Comparison of ENCODE assay signal across 22 mouse cellular contexts in genomic region chr9:94361011-94361410, GRCm38 (mm10).
DNase-seq lines count a peak whose midpoint lies in the region; ATAC-seq and TF ChIP-seq lines count a peak whose summit lies in the region.
"Had no signal": no experiment of that assay in that cellular context is flagged by ENCODE, and none has a peak within 500 bp of the region (broad histone marks: within the 10 kb centered on the region; RNA-seq: fewer than 3 reads in every experiment).

No protein-coding gene starts in this region.

- ATAC-seq in midbrain, embryonic 15.5 days (replicated peaks), result no peak
- ATAC-seq: activated CD4-positive, CD25-positive, alpha-beta regulatory T cell, adult 4 months; CD4-positive, CD25-positive, alpha-beta regulatory T cell, adult 4 months; Patski had no signal

- H3K9ac ChIP-seq in midbrain, embryonic 15.5 days, result no peak overlapping the region

- peak overlapping the region; percentile 23; the same call in 1 of the 2 replicates for H3K27ac ChIP-seq in thymus, adult 2 months (ENCODE audit: control insufficient read depth, insufficient read depth, low read length)
- H3K27ac ChIP-seq in midbrain, embryonic 15.5 days, result no peak overlapping the region
- no peak overlapping the region for H3K27ac ChIP-seq in layer of hippocampus, adult 2 months

- TF ChIP-seq CTCF in thymus, adult 2 months (IDR thresholded peaks at IDR 0.05; ENCODE audit: borderline replicate concordance, control insufficient read depth, extremely low read depth, insufficient read depth, low read length, poor library complexity), result no peak
- no peak for TF ChIP-seq CTCF in layer of hippocampus, adult 2 months (conservative IDR thresholded peaks at IDR 0.05)

- H3K4me3 ChIP-seq in thymus, adult 2 months (ENCODE audit: control insufficient read depth, insufficient read depth, low read length), result no peak overlapping the region
- H3K4me3 ChIP-seq in midbrain, embryonic 15.5 days, result no peak overlapping the region
- no peak overlapping the region for H3K4me3 ChIP-seq in layer of hippocampus, adult 2 months

- no peak overlapping the region for H3K4me2 ChIP-seq in midbrain, embryonic 15.5 days

- no peaks in the 10 kb centered on the region for H3K27me3 ChIP-seq in thymus, adult 2 months (ENCODE audit: control insufficient read depth, insufficient read depth, low read length)
- H3K27me3 ChIP-seq in midbrain, embryonic 15.5 days (replicated peaks), result no peaks in the 10 kb centered on the region
- H3K27me3 ChIP-seq: CH12.LX, Patski had no signal

- no peak for DNase-seq in thymus, adult 2 months
- DNase-seq in thymus, adult 18-20 months, result no peak
- peak; percentile 93 for DNase-seq in fat pad, adult 2 months (ENCODE audit: extremely low read depth, low read depth, low spot score)
- peak; percentile 44 for DNase-seq in fibroblast of lung, adult 2 months (ENCODE audit: low read depth)
- DNase-seq in gonadal fat pad, adult 2 months (ENCODE audit: low read depth), result peak; percentile 84
- DNase-seq in layer of hippocampus, adult 2 months (ENCODE audit: low spot score in 2 of 2), result no peak
- no peak for DNase-seq in frontal cortex, postnatal 36 days (ENCODE audit: low spot score in 2 of 2)
- DNase-seq: adrenal gland, adult 2 months; adrenal gland, adult 8-10 months; adrenal gland, postnatal 10 days; adrenal gland, postnatal 14 days; adrenal gland, postnatal 25 days; adrenal gland, postnatal 36 days; B cell, adult 2 months; cerebellum, adult 11 months; cerebellum, adult 11-12 months had no signal

- no peaks in the 10 kb centered on the region for H3K36me3 ChIP-seq in thymus, adult 2 months (ENCODE audit: control insufficient read depth, insufficient read depth, low read length)
- H3K36me3 ChIP-seq in midbrain, embryonic 15.5 days (replicated peaks), result no peaks in the 10 kb centered on the region
- H3K36me3 ChIP-seq: G1E had no signal

- no peaks in the 10 kb centered on the region for H3K4me1 ChIP-seq in thymus, adult 2 months (replicated peaks; ENCODE audit: control insufficient read depth, insufficient read depth, low read length)
- no peaks in the 10 kb centered on the region for H3K4me1 ChIP-seq in midbrain, embryonic 15.5 days

- 91% methylated on average over 2 of the region's 2 CpGs for WGBS in thymus, adult 2 months
- 88% methylated on average over 2 of the region's 2 CpGs for WGBS in midbrain, embryonic 15.5 days

- TF ChIP-seq POLR2A in thymus, adult 2 months (IDR thresholded peaks at IDR 0.05; ENCODE audit: control insufficient read depth, extremely low read depth, insufficient read depth, low read length, poor library complexity), result no peak

- H3K9me3 ChIP-seq in midbrain, embryonic 15.5 days, result no peaks in the 10 kb centered on the region

Comparison
In these comparisons a context has a peak if more than half of its experiments do, and no peak if none do; other contexts are left out.
1. DNase-seq: peak in fat pad, adult 2 months (single experiment), fibroblast of lung, adult 2 months (single experiment) and gonadal fat pad, adult 2 months (single experiment); none in thymus, adult 2 months (single experiment), thymus, adult 18-20 months (0 of 2), layer of hippocampus, adult 2 months (0 of 2) and frontal cortex, postnatal 36 days (0 of 2).